Mouse (Mus musculus) lung, postnatal 0 days (tissue): ENCODE measurements at regions not wholly inside any gene's neighbourhood (a gene's known extent, or its start where the extent isn't known, plus 50 kb on each side); places are given as distances from the start of the nearest gene placed in this dataset.

Source experiments
- CTCF ChIP-seq: IDR thresholded peaks from 2 replicates; pipeline ENCODE4 v1.5.1; 2016; ENCODE audit warnings: antibody characterized with exemption, mild to moderate bottlenecking
- EP300 ChIP-seq: IDR thresholded peaks from 2 replicates; pipeline ENCODE4 v1.6.1; 2016; ENCODE audit warnings: antibody characterized with exemption, mild to moderate bottlenecking, control low read depth

DNA sequence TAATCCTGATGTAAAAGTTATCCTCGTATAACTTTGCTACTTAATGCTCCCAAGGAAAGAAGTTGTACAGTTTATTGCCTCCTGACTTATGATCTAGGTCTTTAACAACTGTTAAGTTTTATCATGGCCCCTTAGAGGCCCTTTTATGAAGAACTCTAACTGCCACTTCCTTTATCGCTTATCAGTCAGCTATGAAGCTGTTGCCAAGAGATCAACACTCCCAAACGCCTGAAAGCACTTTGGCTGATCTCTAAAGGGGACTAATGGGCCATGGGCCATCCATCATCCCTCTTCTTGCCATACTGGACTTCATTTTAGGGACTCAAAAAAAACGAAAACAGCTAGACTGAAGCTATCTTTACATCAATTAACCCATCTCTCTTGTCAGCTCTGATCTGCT is 377.4 kb downstream of the Arl4a start:
- TF ChIP-seq CTCF: no peak
- TF ChIP-seq EP300: no peak
